In genomic region chr5:111422058-111422800, GRCm38 (mm10) we compare ENCODE assay signal across 10 mouse cellular contexts. TPM values are rescaled to one million over a fixed set of nuclear protein-coding genes. Genes with fewer than 3 reads are reported as not detected.
DNase-seq lines count a peak whose midpoint lies in the region; ATAC-seq and TF ChIP-seq lines count a peak whose summit lies in the region.
"Had no signal": no experiment of that assay in that cellular context is flagged by ENCODE, and none has a peak within 500 bp of the region (broad histone marks: within the 10 kb centered on the region; RNA-seq: fewer than 3 reads in every experiment).

No protein-coding gene starts in this region.

- TF ChIP-seq CTCF in cerebellum, adult 2 months (IDR thresholded peaks at IDR 0.05; ENCODE audit: borderline replicate concordance, insufficient read depth, low read depth, low read length): no peak

- 67% methylated on average over 8 of the region's 8 CpGs for WGBS in forebrain, embryonic 10.5 days
- 18% methylated on average over 8 of the region's 8 CpGs for WGBS in hindbrain, embryonic 16.5 days
- 56% methylated on average over 8 of the region's 8 CpGs for WGBS in neural tube, embryonic 12.5 days
- 35% methylated on average over 8 of the region's 8 CpGs for WGBS in cerebellum, adult 2 months

- peaks cover 36% of the 10 kb centered on the region for H3K27me3 ChIP-seq in forebrain, embryonic 10.5 days (ENCODE audit: poor library complexity, severe bottlenecking)
- no peaks in the 10 kb centered on the region for H3K27me3 ChIP-seq in hindbrain, embryonic 16.5 days (replicated peaks; ENCODE audit: control insufficient read depth, insufficient read depth, low read length)
- H3K27me3 ChIP-seq in neural tube, embryonic 12.5 days (replicated peaks): 0 out of 2 replicates have a peak, but pooled peaks cover 4% of the 10 kb centered on the region
- peaks cover 12% of the 10 kb centered on the region for H3K27me3 ChIP-seq in cerebellum, adult 2 months (ENCODE audit: control insufficient read depth, insufficient read depth, low read length)

- ATAC-seq in hindbrain, embryonic 16.5 days: no peak
- ATAC-seq in neural tube, embryonic 12.5 days (ENCODE audit: low FRiP score, low read depth): no peak; the same call in 1 of the 2 replicates
- no peak for ATAC-seq in frontal cortex, adult (ENCODE audit: low TSS enrichment)

- no peaks in the 10 kb centered on the region for H3K9me3 ChIP-seq in forebrain, embryonic 10.5 days
- no peaks in the 10 kb centered on the region for H3K9me3 ChIP-seq in hindbrain, embryonic 16.5 days (ENCODE audit: control insufficient read depth, low read length)
- H3K9me3 ChIP-seq in neural tube, embryonic 12.5 days: no peaks in the 10 kb centered on the region

- peak overlapping the region; percentile 67 for H3K4me2 ChIP-seq in hindbrain, embryonic 16.5 days (ENCODE audit: low read length)
- H3K4me2 ChIP-seq in neural tube, embryonic 12.5 days (replicated peaks): peak overlapping the region; percentile 98

- intact Hi-C loops in left cerebral cortex, postnatal 25 days (cut with DNase I): no loop called here

- peak overlapping the region; percentile 99 for H3K27ac ChIP-seq in forebrain, embryonic 10.5 days
- peak overlapping the region; percentile 33; the same call in 1 of the 2 replicates for H3K27ac ChIP-seq in hindbrain, embryonic 16.5 days (ENCODE audit: low read depth, low read length)
- H3K27ac ChIP-seq in neural tube, embryonic 12.5 days: no peak overlapping the region
- no peak overlapping the region for H3K27ac ChIP-seq in cerebellum, adult 2 months (ENCODE audit: insufficient read depth, low read length)

- no peak for TF ChIP-seq POLR2A in cerebellum, adult 2 months (IDR thresholded peaks at IDR 0.05; ENCODE audit: borderline replicate concordance, insufficient read depth, low read length)

- DNase-seq in left cerebral cortex, postnatal 25 days (ENCODE audit: low spot score in 2 of 2): peak; percentile 47 to 70
- DNase-seq in left cerebral cortex, adult 9 months (ENCODE audit: low spot score in 2 of 2): no peak
- no peak for DNase-seq in forebrain, embryonic 10.5 days (ENCODE audit: extremely low spot score, low spot score)
- DNase-seq in cerebellum, adult 2 months: no peak
- DNase-seq in urinary bladder, adult 18-20 months (ENCODE audit: low spot score in 2 of 2): no peak
- DNase-seq: layer of hippocampus, adult 9-11 months had no signal

- peaks cover 89% of the 10 kb centered on the region for H3K36me3 ChIP-seq in forebrain, embryonic 10.5 days (replicated peaks)
- 0 out of 2 replicates have a peak, but pooled peaks cover 2% of the 10 kb centered on the region for H3K36me3 ChIP-seq in hindbrain, embryonic 16.5 days (ENCODE audit: control insufficient read depth, insufficient read depth, low read length)
- H3K36me3 ChIP-seq in neural tube, embryonic 12.5 days: peaks cover 34% of the 10 kb centered on the region
- H3K36me3 ChIP-seq: G1E had no signal

- H3K9ac ChIP-seq in hindbrain, embryonic 16.5 days (ENCODE audit: low read depth, low read length): peak overlapping the region; percentile 91
- H3K9ac ChIP-seq in neural tube, embryonic 12.5 days: peak overlapping the region; percentile 97

- peaks cover 94% of the 10 kb centered on the region for H3K4me1 ChIP-seq in forebrain, embryonic 10.5 days
- H3K4me1 ChIP-seq in hindbrain, embryonic 16.5 days (ENCODE audit: control insufficient read depth, insufficient read depth, low read depth, low read length): peaks cover 51% of the 10 kb centered on the region
- H3K4me1 ChIP-seq in neural tube, embryonic 12.5 days: peaks cover 89% of the 10 kb centered on the region
- peaks cover 4% of the 10 kb centered on the region; the same call in 1 of the 2 replicates for H3K4me1 ChIP-seq in cerebellum, adult 2 months (ENCODE audit: control insufficient read depth, insufficient read depth, low read length)

- peak overlapping the region; percentile 97 for H3K4me3 ChIP-seq in forebrain, embryonic 10.5 days
- H3K4me3 ChIP-seq in hindbrain, embryonic 16.5 days (ENCODE audit: low read length): peak overlapping the region; percentile 91
- peak overlapping the region; percentile 95 for H3K4me3 ChIP-seq in neural tube, embryonic 12.5 days
- no peak overlapping the region for H3K4me3 ChIP-seq in cerebellum, adult 2 months (replicated peaks; ENCODE audit: insufficient read depth, low read depth, low read length)

RNA-seq across cellular contexts. Expression of gene Mn1, which starts 5.1 kb away (rescaled TPM):
- total RNA-seq in left cerebral cortex, postnatal 25 days (2021): 10 to 100 TPM; 62.8 to 63.4 TPM
- polyA plus RNA-seq in forebrain, embryonic 10.5 days (2016; fragmentation: Nextera tagmentation; extraction: Ambion mirVana): 36.5 and 40.0 TPM in 2 replicates
- polyA plus RNA-seq in hindbrain, embryonic 16.5 days (2015; fragmentation: Nextera tagmentation; extraction: Ambion mirVana): 22.3 and 35.8 TPM in 2 replicates
- 25.8 and 29.9 TPM in 2 replicates for polyA plus RNA-seq in neural tube, embryonic 12.5 days (2016; fragmentation: Nextera tagmentation; extraction: Ambion mirVana)
- 2.4 and 3.3 TPM in 2 replicates for polyA plus RNA-seq in cerebellum, adult 2 months (2012; rRNA removed)
- polyA plus RNA-seq: G1E had no signal

Comparison
In these comparisons a context has a peak if more than half of its experiments do, and no peak if none do; other contexts are left out.
1. DNase-seq: peak in left cerebral cortex, postnatal 25 days (2 of 2); none in left cerebral cortex, adult 9 months (0 of 2), forebrain, embryonic 10.5 days (single experiment), cerebellum, adult 2 months (0 of 2) and urinary bladder, adult 18-20 months (0 of 2).
2. H3K27ac ChIP-seq: peak in forebrain, embryonic 10.5 days (single experiment) and hindbrain, embryonic 16.5 days (single experiment); none in neural tube, embryonic 12.5 days (single experiment) and cerebellum, adult 2 months (single experiment).